Mouse (Mus musculus) embryonic facial prominence, embryonic 11.5 days (tissue): ENCODE measurements around the gene Il27ra. TPM values are rescaled to one million over a fixed set of nuclear protein-coding genes. Genes with fewer than 3 reads are reported as not detected.

Source experiments
- ATAC-seq: fragments of 200-750 bp; cut with Nextera tagmentation; replicated peaks from 2 replicates; pipeline ENCODE4 v1.8.0; 2017; ENCODE audit warnings: low read depth; ENCODE audit not compliant: insufficient number of reproducible peaks, low FRiP score, low TSS enrichment
- DNase-seq: peaks from one replicate; pipeline ENCODE4 v3.0.0-alpha.2; 2015; ENCODE audit warnings: low spot score
- H3K27ac ChIP-seq: fragments of 300-500 bp; sonication (generic); replicated peaks from 2 replicates; pipeline ENCODE4 v1.5.1; 2014; ENCODE audit warnings: mild to moderate bottlenecking, low read depth, low read length, control low read depth
- H3K27me3 ChIP-seq: fragments of 300-500 bp; sonication (generic); 2 replicates; pipeline ENCODE4 v1.6.1; 2014; ENCODE audit warnings: mild to moderate bottlenecking, low read length, moderate library complexity, mixed read lengths; ENCODE audit not compliant: control insufficient read depth, insufficient read depth
- H3K36me3 ChIP-seq: fragments of 300-500 bp; sonication (generic); replicated peaks from 2 replicates; pipeline ENCODE4 v1.6.1; 2014; ENCODE audit warnings: low read depth, mild to moderate bottlenecking, low read length, moderate library complexity, mixed read lengths; ENCODE audit not compliant: control insufficient read depth, insufficient read depth
- H3K4me1 ChIP-seq: fragments of 300-500 bp; sonication (generic); 2 replicates; pipeline ENCODE4 v1.6.1; 2014; ENCODE audit warnings: low read length, mixed read lengths; ENCODE audit not compliant: control insufficient read depth, insufficient read depth
- H3K4me2 ChIP-seq: fragments of 300-500 bp; sonication (generic); 2 replicates; pipeline ENCODE4 v1.6.1; 2014; ENCODE audit warnings: low read depth, mild to moderate bottlenecking, control low read depth, low read length, moderate library complexity
- H3K4me3 ChIP-seq: fragments of 300-500 bp; sonication (generic); 2 replicates; pipeline ENCODE4 v1.5.1; 2014; ENCODE audit warnings: low read depth, low read length, control low read depth
- H3K9ac ChIP-seq: fragments of 300-500 bp; sonication (generic); replicated peaks from 2 replicates; pipeline ENCODE4 v1.6.1; 2014; ENCODE audit warnings: mild to moderate bottlenecking, control low read depth, low read length
- H3K9me3 ChIP-seq: fragments of 300-500 bp; sonication (generic); replicated peaks from 2 replicates; pipeline ENCODE4 v1.6.1; 2016; ENCODE audit warnings: mild to moderate bottlenecking, low read length, inconsistent platforms, mixed read lengths; ENCODE audit not compliant: control insufficient read depth
- WGBS: fragments of 180-500 bp; shearing (Covaris S2); extraction: QIAGEN DNeasy Blood & Tissue Kit; methylation state at CpG from one replicate; pipeline ENCODE4 v1.1.7; 2014; 5-methylcytosine and 5-hydroxymethylcytosine counted together
- polyA plus RNA-seq: library from polyadenylated mRNA; unstranded; fragments of >200 nt; fragmentation: Nextera tagmentation; extraction: Ambion mirVana; gene quantifications from 2 replicates; pipeline ENCODE4 v1.2.1, GENCODE M21; 2014

Gene Il27ra
- polyA plus RNA-seq, 1 experiment from 2014 or later = 0.38 TPM

DNA sequence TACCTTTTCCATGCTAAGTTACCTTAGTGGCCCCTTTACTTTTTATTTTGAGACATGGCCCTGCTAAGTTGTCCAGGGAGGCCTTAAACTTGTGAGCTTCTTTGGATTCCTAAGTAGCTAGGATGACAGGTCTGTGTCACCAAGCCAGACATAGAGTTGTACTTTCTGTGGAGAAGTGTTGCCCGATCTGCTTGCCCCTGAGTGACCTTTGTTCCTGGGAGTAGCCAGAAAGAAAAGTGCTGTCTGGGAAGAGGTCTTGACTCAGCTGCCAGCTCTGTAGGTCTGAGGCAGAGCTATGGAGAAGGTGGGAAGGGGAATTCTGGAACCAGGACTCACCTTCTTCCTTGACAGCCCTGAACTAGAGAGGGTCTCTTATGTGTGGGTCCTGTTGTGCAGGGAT, 26.8 kb upstream of the Il27ra start:
- DNase-seq (no peak), ATAC-seq (no peak)
- H3K9me3 ChIP-seq = no peaks in the 10 kb centered on the region
- no peak overlapping the region for H3K4me3 ChIP-seq
- H3K4me2 ChIP-seq = no peak overlapping the region
- H3K27ac ChIP-seq = no peak overlapping the region
- no peaks in the 10 kb centered on the region for H3K27me3 ChIP-seq
- 31% methylated on average over 1 of the region's 1 CpGs for WGBS
- peaks cover 2% of the 10 kb centered on the region; the same call in 1 of the 2 replicates for H3K4me1 ChIP-seq
- H3K36me3 ChIP-seq = no peaks in the 10 kb centered on the region
- no peak overlapping the region for H3K9ac ChIP-seq

- Histone ChIP-seq H3K4me2 (no peak overlapping the region), H3K9ac (no peak overlapping the region), H3K4me3 (no peak overlapping the region), H3K36me3 (no peaks in the 10 kb centered on the region), H3K9me3 (no peaks in the 10 kb centered on the region), H3K27ac (no peak overlapping the region), H3K4me1 (peaks cover 2% of the 10 kb centered on the region; the same call in 1 of the 2 replicates), H3K27me3 (no peaks in the 10 kb centered on the region)
- no peak for ATAC-seq
- DNase-seq = no peak
- 64% methylated on average over 12 of the region's 12 CpGs for WGBS
Observed at GRCm38 (mm10) chr8:84068316-84069035, 26.1 kb upstream of the Il27ra start.

DNA sequence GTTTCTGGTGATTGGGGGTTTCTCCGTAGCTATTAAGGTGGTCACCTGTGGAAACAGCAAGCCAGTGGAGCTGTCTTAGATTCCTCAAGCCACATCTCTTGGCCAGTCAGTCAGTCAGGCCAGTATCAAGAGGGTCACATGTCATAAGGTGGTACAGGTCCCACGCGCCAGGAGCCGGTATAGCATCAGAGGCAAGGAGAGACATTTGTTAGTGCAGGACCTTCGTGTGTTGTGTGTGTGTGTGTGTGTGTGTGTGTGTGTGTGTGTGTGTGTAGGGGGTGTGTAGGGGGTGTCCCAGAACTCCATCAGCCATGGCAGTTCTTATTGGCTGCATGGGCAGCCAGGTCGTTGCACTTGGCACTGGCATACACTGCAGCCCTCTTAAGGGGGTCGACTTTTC, 25.5 kb upstream of the Il27ra start:
- whole genome bisulfite sequencing = 90% methylated on average over 7 of the region's 7 CpGs
- peaks cover 2% of the 10 kb centered on the region; the same call in 1 of the 2 replicates for H3K4me1 ChIP-seq
- DNase-seq (no peak), ATAC-seq (no peak)
- H3K4me3 ChIP-seq = no peak overlapping the region; the same call in 1 of the 2 replicates
- no peaks in the 10 kb centered on the region for H3K9me3 ChIP-seq
- no peaks in the 10 kb centered on the region for H3K27me3 ChIP-seq
- no peak overlapping the region for H3K27ac ChIP-seq
- no peak overlapping the region for H3K9ac ChIP-seq
- H3K4me2 ChIP-seq = no peak overlapping the region; the same call in 1 of the 2 replicates
- no peaks in the 10 kb centered on the region for H3K36me3 ChIP-seq

DNA sequence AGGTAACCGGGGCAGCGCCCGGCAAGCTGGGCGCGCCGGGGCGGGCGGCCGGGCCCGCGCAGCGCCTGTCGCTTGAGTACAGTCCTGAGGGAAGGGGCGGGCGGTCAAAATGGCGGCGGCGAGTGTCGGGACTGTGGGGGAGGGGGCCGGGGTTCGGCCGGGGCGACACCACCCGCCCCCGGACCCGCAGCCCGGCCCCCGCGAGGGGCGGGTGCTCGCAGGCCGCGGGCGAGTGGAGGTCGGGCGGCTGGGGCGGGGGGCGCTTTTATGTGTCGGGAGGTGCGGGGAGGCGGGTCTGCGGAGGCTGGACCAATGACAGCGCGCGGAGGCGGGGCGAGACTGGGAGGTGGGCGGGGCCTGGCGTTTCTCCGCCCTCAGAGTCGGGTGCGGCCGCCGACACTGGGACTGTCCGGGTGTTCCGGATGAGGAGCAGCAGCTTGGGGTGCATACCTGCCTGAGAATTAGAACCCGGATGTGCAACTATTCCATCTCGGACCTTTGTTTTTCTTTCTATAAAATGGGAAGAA, 24.7 kb upstream of the Il27ra start:
- WGBS = under 1% methylated on average over 41 of the region's 58 CpGs
- Histone ChIP-seq H3K4me1 (peaks cover 2% of the 10 kb centered on the region; the same call in 1 of the 2 replicates), H3K27ac (peak overlapping the region; percentile 92), H3K9me3 (no peaks in the 10 kb centered on the region), H3K27me3 (no peaks in the 10 kb centered on the region), H3K9ac (peak overlapping the region; percentile 90), H3K4me2 (peak overlapping the region; percentile 36), H3K4me3 (peak overlapping the region; percentile 97), H3K36me3 (no peaks in the 10 kb centered on the region)
- DNase-seq (peak; percentile 93), ATAC-seq (peak; percentile 59)

GRCm38 (mm10) chr8:84066291-84066930, 24.0 kb upstream of the Il27ra start, which contains the start of gene Rfx1:
Gene Rfx1, plus strand, starts transcription at chr8:84066834.
- peak within 1 kb of the TSS; percentile 74 for H3K4me2 ChIP-seq
- peaks cover 2% of the 10 kb centered on the region; the same call in 1 of the 2 replicates for H3K4me1 ChIP-seq
- peak within 1 kb of the TSS; percentile 90 for H3K9ac ChIP-seq
- DNase-seq (peak; percentile 99), ATAC-seq (peak; percentile 99)
- H3K4me3 ChIP-seq = peak within 1 kb of the TSS; percentile 97
- no peaks in the 10 kb centered on the region for H3K36me3 ChIP-seq
- H3K27me3 ChIP-seq = no peaks in the 10 kb centered on the region
- H3K27ac ChIP-seq = peak within 1 kb of the TSS; percentile 92
- no peaks in the 10 kb centered on the region for H3K9me3 ChIP-seq
- 0% methylated on average over 51 of the region's 51 CpGs for WGBS

GRCm38 (mm10) chr8:84065457-84066072, 23.2 kb upstream of the Il27ra start:
- DNase-seq (no peak), ATAC-seq (no peak)
- Histone ChIP-seq H3K4me2 (peak overlapping the region; percentile 74), H3K27me3 (no peaks in the 10 kb centered on the region), H3K9ac (peak overlapping the region; percentile 81), H3K4me3 (peak overlapping the region; percentile 56), H3K4me1 (peaks cover 2% of the 10 kb centered on the region; the same call in 1 of the 2 replicates), H3K27ac (0 out of 2 replicates have a peak overlapping the region, but pooled peaks have one; percentile 56), H3K36me3 (no peaks in the 10 kb centered on the region), H3K9me3 (no peaks in the 10 kb centered on the region)
- WGBS = 36% methylated on average over 5 of the region's 5 CpGs

DNA sequence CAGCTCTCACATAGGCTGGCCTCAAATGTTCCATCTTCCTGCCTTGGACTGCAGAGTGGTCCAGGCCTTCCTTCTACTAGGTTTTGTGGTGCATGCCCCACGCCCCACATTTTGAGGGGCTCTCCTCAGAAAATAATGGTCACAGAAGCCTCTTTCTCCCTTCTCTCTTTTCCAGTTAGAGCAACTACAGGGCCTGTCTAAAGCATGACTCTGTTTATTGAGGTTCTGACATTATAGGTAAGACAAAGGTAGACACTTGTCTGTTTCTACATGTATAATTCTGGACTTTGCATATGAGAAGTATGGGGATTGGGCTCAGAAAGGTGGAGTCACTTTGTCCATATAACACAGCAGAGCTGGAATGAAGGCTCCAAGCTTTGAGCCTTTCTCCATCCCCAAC, 22.6 kb upstream of the Il27ra start, which contains the start of gene Gm10643:
Gene Gm10643, minus strand, starts transcription at position 101 of the 400 bp plus-strand sequence.
- 0 out of 2 replicates have a peak within 1 kb of the TSS, but pooled peaks have one; percentile 56 for H3K27ac ChIP-seq
- WGBS = 82% methylated on average over 1 of the region's 1 CpGs

More for the DNA sequence above, 22.6 kb upstream of the Il27ra start, which contains the start of gene Gm10643:
- Histone ChIP-seq H3K9ac (peak within 1 kb of the TSS; percentile 81), H3K27me3 (no peaks in the 10 kb centered on the region), H3K36me3 (no peaks in the 10 kb centered on the region), H3K4me1 (peaks cover 2% of the 10 kb centered on the region; the same call in 1 of the 2 replicates), H3K9me3 (no peaks in the 10 kb centered on the region), H3K4me2 (peak within 1 kb of the TSS; percentile 74), H3K4me3 (peak within 1 kb of the TSS; percentile 56)
- ATAC-seq = no peak
- no peak for DNase-seq
